Comparison of ENCODE assay signal across 30 mouse cellular contexts in genomic region chr15:78489248-78489647, GRCm38 (mm10). TPM values are rescaled to one million over a fixed set of nuclear protein-coding genes. Genes with fewer than 3 reads are reported as not detected.
DNase-seq lines count a peak whose midpoint lies in the region; ATAC-seq and TF ChIP-seq lines count a peak whose summit lies in the region.
"Had no signal": no experiment of that assay in that cellular context is flagged by ENCODE, and none has a peak within 500 bp of the region (broad histone marks: within the 10 kb centered on the region; RNA-seq: fewer than 3 reads in every experiment).

No protein-coding gene starts in this region.

- 35% methylated on average over 3 of the region's 3 CpGs for WGBS in cerebellum, adult 2 months

- no peak for TF ChIP-seq CTCF in cerebellum, adult 2 months (IDR thresholded peaks at IDR 0.05; ENCODE audit: borderline replicate concordance, insufficient read depth, low read depth, low read length)

- TF ChIP-seq POLR2A in cerebellum, adult 2 months (IDR thresholded peaks at IDR 0.05; ENCODE audit: borderline replicate concordance, insufficient read depth, low read length), result no peak

- no peak for ATAC-seq in cerebellum, adult (ENCODE audit: insufficient number of reproducible peaks, low FRiP score, low TSS enrichment)
- ATAC-seq in megakaryocyte-erythroid progenitor cell, adult 5-6 weeks (replicated peaks; ENCODE audit: low FRiP score, low TSS enrichment, poor library complexity, severe bottlenecking), result no peak
- ATAC-seq: forebrain, embryonic 13.5 days; forebrain, postnatal 0 days; intestine, postnatal 0 days; Patski had no signal

- peaks cover 30% of the 10 kb centered on the region for H3K4me1 ChIP-seq in cerebellum, adult 2 months (ENCODE audit: control insufficient read depth, insufficient read depth, low read length)
- H3K4me1 ChIP-seq: forebrain, embryonic 13.5 days; hindbrain, embryonic 15.5 days had no signal

- DNase-seq in cerebellum, adult 11-12 months, result peak; percentile 77
- peak; percentile 62 to 81 for DNase-seq in cerebellum, adult 2 months
- DNase-seq in cerebellum, postnatal 10 days, result peak; percentile 57 to 72
- DNase-seq in cerebellum, postnatal 36 days, result peak; percentile 46 to 56
- DNase-seq in spleen, postnatal 10 days (ENCODE audit: low spot score in 2 of 2), result no peak
- DNase-seq in urinary bladder, postnatal 10 days (ENCODE audit: low spot score), result no peak
- DNase-seq: adrenal gland, adult 2 months; adrenal gland, postnatal 14 days; B cell, adult 2 months; forebrain, postnatal 0 days; gastrocnemius, adult 2 months; gastrocnemius, postnatal 14 days; heart, adult 11 months; kidney, adult 8-10 months had no signal

- no peak overlapping the region for H3K4me3 ChIP-seq in cerebellum, adult 2 months (replicated peaks; ENCODE audit: insufficient read depth, low read depth, low read length)
- H3K4me3 ChIP-seq: forebrain, embryonic 10.5 days; forebrain, embryonic 13.5 days; gastrocnemius, adult 2 months; hindbrain, embryonic 12.5 days; hindbrain, embryonic 15.5 days had no signal

- H3K27ac ChIP-seq in cerebellum, adult 2 months (ENCODE audit: insufficient read depth, low read length), result no peak overlapping the region
- H3K27ac ChIP-seq: forebrain, embryonic 10.5 days; forebrain, embryonic 13.5 days; gastrocnemius, adult 2 months; hindbrain, embryonic 12.5 days; hindbrain, embryonic 15.5 days had no signal

- H3K27me3 ChIP-seq in cerebellum, adult 2 months (ENCODE audit: control insufficient read depth, insufficient read depth, low read length), result no peaks in the 10 kb centered on the region
- H3K27me3 ChIP-seq: CH12.LX; forebrain, embryonic 13.5 days; hindbrain, embryonic 12.5 days; hindbrain, embryonic 15.5 days; Patski had no signal

RNA-seq across cellular contexts. Expression of gene Il2rb, which starts 5.8 kb away (rescaled TPM):
- polyA plus RNA-seq in cerebellum, adult 2 months (2012; rRNA removed), result 0.10 and 0.25 TPM in 2 replicates
- 8.6 and 18.4 TPM in 2 replicates for total RNA-seq in megakaryocyte-erythroid progenitor cell, adult 5-6 weeks (2014; fragmentation: Nextera tagmentation)
- total RNA-seq in megakaryocyte-erythroid progenitor cell, adult 5-6 weeks (2017), result 0.88 and 9.5 TPM in 2 replicates
- total RNA-seq: gastrocnemius, adult 2 months; gastrocnemius, postnatal 14 days had no signal
- polyA plus RNA-seq: forebrain, embryonic 10.5 days; forebrain, embryonic 13.5 days; G1E; heart, embryonic 11.5 days had no signal

RNA-seq across cellular contexts. Expression of gene Tmprss6, which starts 20.8 kb away (rescaled TPM):
- 0.06 and 0.08 TPM in 2 replicates for polyA plus RNA-seq in cerebellum, adult 2 months (2012; rRNA removed)
- total RNA-seq in megakaryocyte-erythroid progenitor cell, adult 5-6 weeks (2014; fragmentation: Nextera tagmentation), result 0.96 TPM in 1 of 2 replicates, not detected in the other
- total RNA-seq in megakaryocyte-erythroid progenitor cell, adult 5-6 weeks (2017), result 0.46 TPM in 1 of 2 replicates, not detected in the other
- total RNA-seq: gastrocnemius, adult 2 months; gastrocnemius, postnatal 14 days; heart, adult 8-10 months; heart, postnatal 25 days; hematopoietic stem cell, adult 5-6 weeks had no signal
- polyA plus RNA-seq: forebrain, embryonic 13.5 days; G1E; heart, embryonic 14.5 days had no signal

RNA-seq across cellular contexts. Expression of gene C1qtnf6, which starts 42.0 kb away (rescaled TPM):
- polyA plus RNA-seq in cerebellum, adult 2 months (2012; rRNA removed), result 3.1 and 3.5 TPM in 2 replicates
- total RNA-seq in megakaryocyte-erythroid progenitor cell, adult 5-6 weeks (2014; fragmentation: Nextera tagmentation), result 3.1 and 6.9 TPM in 2 replicates
- total RNA-seq in megakaryocyte-erythroid progenitor cell, adult 5-6 weeks (2017), result 0.14 and 1.7 TPM in 2 replicates
- polyA plus RNA-seq: G1E had no signal

RNA-seq across cellular contexts. Expression of gene Sstr3, which starts 55.2 kb away (rescaled TPM):
- polyA plus RNA-seq in cerebellum, adult 2 months (2012; rRNA removed), result 9.8 and 12.1 TPM in 2 replicates
- not detected in 2 replicates for total RNA-seq in megakaryocyte-erythroid progenitor cell, adult 5-6 weeks (2014; fragmentation: Nextera tagmentation)
- total RNA-seq in megakaryocyte-erythroid progenitor cell, adult 5-6 weeks (2017), result not detected in 2 replicates
- total RNA-seq: CH12.LX; heart, adult 8-10 months; heart, postnatal 25 days; hematopoietic stem cell, adult 5-6 weeks had no signal
- polyA plus RNA-seq: embryonic facial prominence, embryonic 11.5 days; G1E; heart, embryonic 14.5 days had no signal

Comparison
In these comparisons a context has a peak if more than half of its experiments do, and no peak if none do; other contexts are left out.
1. DNase-seq: peak in cerebellum, adult 11-12 months (single experiment), cerebellum, adult 2 months (2 of 2), cerebellum, postnatal 10 days (2 of 2) and cerebellum, postnatal 36 days (2 of 2); none in spleen, postnatal 10 days (0 of 2) and urinary bladder, postnatal 10 days (single experiment).